Mouse (Mus musculus) heart, embryonic 10.5 days (tissue): ENCODE data around the gene Gm47289. TPM values are rescaled to one million over a fixed set of nuclear protein-coding genes. Genes with fewer than 3 reads are reported as not detected.

Experiments used
- DNase-seq: peaks from one replicate; pipeline ENCODE4 v3.0.0-alpha.2; 2017; ENCODE audit warnings: low spot score
- H3K27ac ChIP-seq: fragments of 300-500 bp; sonication (generic); 2 replicates; pipeline ENCODE4 v1.5.1; 2016; ENCODE audit warnings: mild to moderate bottlenecking
- H3K27me3 ChIP-seq: fragments of 300-500 bp; sonication (generic); 2 replicates; pipeline ENCODE4 v1.6.1; 2016; ENCODE audit warnings: mild to moderate bottlenecking; ENCODE audit not compliant: poor library complexity, insufficient read depth, severe bottlenecking
- H3K36me3 ChIP-seq: fragments of 300-500 bp; sonication (generic); 2 replicates; pipeline ENCODE4 v1.6.1; 2016; ENCODE audit warnings: mild to moderate bottlenecking, moderate library complexity
- H3K4me1 ChIP-seq: fragments of 300-500 bp; sonication (generic); 2 replicates; pipeline ENCODE4 v1.6.1; 2016; ENCODE audit warnings: mild to moderate bottlenecking
- H3K4me3 ChIP-seq: fragments of 300-500 bp; sonication (generic); 2 replicates; pipeline ENCODE4 v1.5.1; 2016; ENCODE audit warnings: mild to moderate bottlenecking, moderate library complexity
- H3K9me3 ChIP-seq: fragments of 300-500 bp; sonication (generic); 2 replicates; pipeline ENCODE4 v1.6.1; 2016; ENCODE audit warnings: mild to moderate bottlenecking, moderate library complexity
- WGBS: fragments of 180-500 bp; shearing (Covaris S2); methylation state at CpG from one replicate; pipeline ENCODE4 v1.1.7; 2016; 5-methylcytosine and 5-hydroxymethylcytosine counted together
- polyA plus RNA-seq: library from polyadenylated mRNA; unstranded; fragments of >200 nt; fragmentation: Nextera tagmentation; extraction: Ambion mirVana; gene quantifications from 2 replicates; pipeline ENCODE4 v1.2.1, GENCODE M21; 2016

Gene Gm47289
- polyA plus RNA-seq, 1 experiment from 2014 or later = not detected

GRCm38 (mm10) chr9:119144696-119145095, 14.3 kb upstream of the Gm47289 start:
- no peaks in the 10 kb centered on the region for H3K36me3 ChIP-seq
- H3K27me3 ChIP-seq = peaks cover 12% of the 10 kb centered on the region; the same call in 1 of the 2 replicates
- no peaks in the 10 kb centered on the region for H3K9me3 ChIP-seq
- H3K4me1 ChIP-seq = peaks cover 7% of the 10 kb centered on the region
- no peak for DNase-seq
- no peak overlapping the region for H3K27ac ChIP-seq
- H3K4me3 ChIP-seq = no peak overlapping the region
- 88% methylated on average over 8 of the region's 8 CpGs for WGBS

GRCm38 (mm10) chr9:119145137-119145536, 13.8 kb upstream of the Gm47289 start:
- H3K9me3 ChIP-seq = no peaks in the 10 kb centered on the region

GRCm38 (mm10) chr9:119145638-119146037, 13.3 kb upstream of the Gm47289 start:
- no peak for DNase-seq
- no peaks in the 10 kb centered on the region for H3K36me3 ChIP-seq
- 69% methylated on average over 6 of the region's 6 CpGs for WGBS
- H3K4me1 ChIP-seq = 0 out of 2 replicates have a peak, but pooled peaks cover 4% of the 10 kb centered on the region
- H3K9me3 ChIP-seq = no peaks in the 10 kb centered on the region
- no peak overlapping the region for H3K4me3 ChIP-seq
- H3K27ac ChIP-seq = no peak overlapping the region
- H3K27me3 ChIP-seq = peaks cover 18% of the 10 kb centered on the region; the same call in 1 of the 2 replicates

More at GRCm38 (mm10) chr9:119145137-119145536, 13.8 kb upstream of the Gm47289 start:
- Histone ChIP-seq H3K4me1 (0 out of 2 replicates have a peak, but pooled peaks cover 4% of the 10 kb centered on the region), H3K27me3 (peaks cover 13% of the 10 kb centered on the region; the same call in 1 of the 2 replicates), H3K36me3 (no peaks in the 10 kb centered on the region), H3K4me3 (no peak overlapping the region), H3K27ac (no peak overlapping the region)
- WGBS = 63% methylated on average over 10 of the region's 10 CpGs
- no peak for DNase-seq

- Histone ChIP-seq H3K27me3 (peaks cover 18% of the 10 kb centered on the region; the same call in 1 of the 2 replicates), H3K27ac (no peak overlapping the region), H3K4me3 (no peak overlapping the region), H3K4me1 (0 out of 2 replicates have a peak, but pooled peaks cover 4% of the 10 kb centered on the region), H3K36me3 (no peaks in the 10 kb centered on the region), H3K9me3 (no peaks in the 10 kb centered on the region)
- DNase-seq = no peak
- WGBS = 69% methylated on average over 13 of the region's 13 CpGs
These were observed 12.7 kb upstream of the Gm47289 start for GRCm38 (mm10) chr9:119146098-119146770.

- Histone ChIP-seq H3K4me1 (0 out of 2 replicates have a peak, but pooled peaks cover 4% of the 10 kb centered on the region), H3K9me3 (no peaks in the 10 kb centered on the region), H3K4me3 (no peak overlapping the region), H3K27ac (no peak overlapping the region), H3K27me3 (peaks cover 24% of the 10 kb centered on the region; the same call in 1 of the 2 replicates), H3K36me3 (no peaks in the 10 kb centered on the region)
- peak; percentile 88 for DNase-seq
- WGBS = 23% methylated on average over 5 of the region's 5 CpGs
These were observed 9.4 kb upstream of the Gm47289 start for GRCm38 (mm10) chr9:119149601-119150000.

- peaks cover 8% of the 10 kb centered on the region; the same call in 1 of the 2 replicates for H3K4me1 ChIP-seq
- no peaks in the 10 kb centered on the region for H3K9me3 ChIP-seq
- no peak overlapping the region for H3K27ac ChIP-seq
- DNase-seq = no peak
- no peak overlapping the region for H3K4me3 ChIP-seq
- H3K27me3 ChIP-seq = peaks cover 39% of the 10 kb centered on the region
- WGBS = 64% methylated on average over 2 of the region's 2 CpGs
- no peaks in the 10 kb centered on the region for H3K36me3 ChIP-seq
These were observed 7.2 kb upstream of the Gm47289 start for GRCm38 (mm10) chr9:119151751-119152150.

GRCm38 (mm10) chr9:119155416-119155815, 3.5 kb upstream of the Gm47289 start:
- no peaks in the 10 kb centered on the region for H3K9me3 ChIP-seq
- peaks cover 5% of the 10 kb centered on the region; the same call in 1 of the 2 replicates for H3K4me1 ChIP-seq
- H3K4me3 ChIP-seq = no peak overlapping the region
- H3K27ac ChIP-seq = no peak overlapping the region
- H3K36me3 ChIP-seq = no peaks in the 10 kb centered on the region
- whole genome bisulfite sequencing = 72% methylated on average over 8 of the region's 8 CpGs
- no peak for DNase-seq
- peaks cover 42% of the 10 kb centered on the region for H3K27me3 ChIP-seq

GRCm38 (mm10) chr9:119155826-119156225, 3.1 kb upstream of the Gm47289 start:
- peaks cover 5% of the 10 kb centered on the region; the same call in 1 of the 2 replicates for H3K4me1 ChIP-seq
- no peak overlapping the region for H3K27ac ChIP-seq
- WGBS = 48% methylated on average over 7 of the region's 7 CpGs
- H3K36me3 ChIP-seq = no peaks in the 10 kb centered on the region
- no peaks in the 10 kb centered on the region for H3K9me3 ChIP-seq
- H3K4me3 ChIP-seq = no peak overlapping the region
- DNase-seq = no peak
- peaks cover 39% of the 10 kb centered on the region for H3K27me3 ChIP-seq

- WGBS = under 1% methylated on average over 65 of the region's 65 CpGs
- Histone ChIP-seq H3K4me1 (peaks cover 5% of the 10 kb centered on the region; the same call in 1 of the 2 replicates), H3K4me3 (peak within 1 kb of the TSS; percentile 66), H3K36me3 (no peaks in the 10 kb centered on the region), H3K27ac (no peak within 1 kb of the TSS), H3K9me3 (no peaks in the 10 kb centered on the region), H3K27me3 (peaks cover 39% of the 10 kb centered on the region)
- DNase-seq = peak; percentile 88
These were observed 2.4 kb upstream of the Gm47289 start, which contains the start of gene Acaa1b for GRCm38 (mm10) chr9:119156278-119157201. Acaa1b (minus strand) TSS chr9:119157093.

- WGBS = 83% methylated on average over 3 of the region's 3 CpGs
- Histone ChIP-seq H3K4me1 (peaks cover 5% of the 10 kb centered on the region; the same call in 1 of the 2 replicates), H3K27ac (no peak overlapping the region), H3K27me3 (peaks cover 18% of the 10 kb centered on the region), H3K36me3 (no peaks in the 10 kb centered on the region), H3K4me3 (no peak overlapping the region), H3K9me3 (no peaks in the 10 kb centered on the region)
- DNase-seq = no peak
These were observed 1.7 kb downstream of the Gm47289 start for GRCm38 (mm10) chr9:119160689-119161088.

GRCm38 (mm10) chr9:119164743-119165142, 5.8 kb downstream of the Gm47289 start:
- 74% methylated on average over 7 of the region's 7 CpGs for WGBS
- no peak for DNase-seq
- H3K9me3 ChIP-seq = no peaks in the 10 kb centered on the region

GRCm38 (mm10) chr9:119165548-119165947, 6.6 kb downstream of the Gm47289 start:
- no peak for DNase-seq
- Histone ChIP-seq H3K4me3 (no peak overlapping the region), H3K9me3 (no peaks in the 10 kb centered on the region), H3K36me3 (no peaks in the 10 kb centered on the region), H3K27me3 (no peaks in the 10 kb centered on the region), H3K27ac (no peak overlapping the region), H3K4me1 (no peaks in the 10 kb centered on the region)
- WGBS = 90% methylated on average over 6 of the region's 6 CpGs

More at GRCm38 (mm10) chr9:119164743-119165142, 5.8 kb downstream of the Gm47289 start:
- no peak overlapping the region for H3K27ac ChIP-seq
- no peaks in the 10 kb centered on the region for H3K27me3 ChIP-seq
- H3K4me1 ChIP-seq = no peaks in the 10 kb centered on the region
- no peak overlapping the region for H3K4me3 ChIP-seq
- H3K36me3 ChIP-seq = no peaks in the 10 kb centered on the region
